Mouse (Mus musculus): ENCODE data around the gene B430305J03Rik.

Gene B430305J03Rik

DNA sequence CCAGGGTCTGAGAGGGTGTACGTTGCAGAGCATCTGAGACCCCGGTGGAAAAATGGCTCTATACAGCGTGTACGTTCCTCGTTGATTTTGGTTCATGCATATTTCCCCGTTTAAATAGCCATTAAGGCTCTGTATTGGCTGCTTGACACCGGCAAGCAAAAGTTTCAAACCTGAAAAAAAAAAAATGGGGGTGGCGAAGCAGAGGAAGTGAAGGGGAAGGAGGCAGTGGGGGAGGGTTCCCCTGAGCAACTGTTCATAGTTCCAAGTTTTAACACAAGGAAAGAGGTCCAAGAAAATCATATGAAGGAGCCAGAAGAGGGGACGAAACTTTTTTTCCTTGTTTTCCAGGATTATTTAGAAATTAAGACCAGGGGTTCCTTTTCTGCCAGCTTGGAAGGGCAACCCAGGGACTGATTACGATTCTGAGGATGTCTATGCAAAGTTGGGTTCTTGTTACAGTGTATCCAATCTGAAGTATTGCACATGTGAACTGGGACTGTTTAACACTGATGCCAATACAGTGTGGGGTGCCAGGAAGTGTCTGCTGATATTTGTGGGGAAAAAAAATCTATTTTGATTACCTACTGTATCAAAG lies at the start of gene B430305J03Rik:
TSS of gene B430305J03Rik (minus strand) at position 173 of the 595 bp plus-strand sequence.
- peak; percentile 16 to 19 for DNase-seq

DNA sequence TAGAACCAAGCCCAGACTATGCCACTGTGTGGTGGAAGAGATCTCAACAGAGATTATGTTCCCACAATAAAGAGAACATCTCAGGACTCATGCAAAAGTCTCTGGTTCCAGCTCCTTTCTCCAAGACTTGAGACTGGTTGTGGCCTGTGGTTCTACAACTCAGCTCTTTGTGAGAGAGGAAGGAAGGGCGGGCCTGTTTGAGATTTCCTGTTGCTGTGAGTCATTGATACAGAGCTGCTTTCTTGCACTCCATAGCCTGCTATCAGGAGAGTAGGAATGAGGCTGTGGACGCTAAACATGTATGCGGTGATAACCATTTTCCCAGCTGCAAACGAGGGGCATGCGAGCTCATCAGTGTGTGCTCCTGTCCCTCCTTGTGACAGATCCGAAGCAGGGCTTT lies 43.9 kb upstream of the B430305J03Rik start:
- DNase-seq: peak; percentile 2 to 4

GRCm38 (mm10) chr3:61406921-61407320 lies 41.2 kb upstream of the B430305J03Rik start:
- peak in 1 of 2 experiments; percentile 8 for DNase-seq

- DNase-seq: no peak
Observed at GRCm38 (mm10) chr3:61400823-61401387, 35.2 kb upstream of the B430305J03Rik start.

DNA sequence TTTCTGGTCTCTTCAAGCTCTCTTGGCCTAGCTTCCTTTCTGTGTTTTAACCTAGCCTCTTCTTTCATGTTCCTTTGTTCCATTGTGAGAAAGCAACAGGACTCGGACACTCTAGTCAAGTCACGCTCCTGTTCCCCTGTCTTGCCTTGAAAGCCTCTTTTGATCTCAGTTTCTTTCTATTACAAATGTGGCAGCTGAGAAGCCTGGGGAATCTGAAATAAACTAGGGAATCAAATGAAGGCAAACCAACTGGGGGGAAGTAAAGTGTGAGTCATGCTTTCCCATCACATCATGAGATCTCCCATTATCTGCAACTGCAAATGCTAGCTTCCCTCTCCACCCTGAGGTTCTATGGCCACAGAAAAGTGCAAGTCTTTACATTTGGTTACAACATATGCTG lies 31.0 kb upstream of the B430305J03Rik start:
- no peak for DNase-seq

GRCm38 (mm10) chr3:61395382-61395781 lies 29.6 kb upstream of the B430305J03Rik start:
- DNase-seq: no peak

DNA sequence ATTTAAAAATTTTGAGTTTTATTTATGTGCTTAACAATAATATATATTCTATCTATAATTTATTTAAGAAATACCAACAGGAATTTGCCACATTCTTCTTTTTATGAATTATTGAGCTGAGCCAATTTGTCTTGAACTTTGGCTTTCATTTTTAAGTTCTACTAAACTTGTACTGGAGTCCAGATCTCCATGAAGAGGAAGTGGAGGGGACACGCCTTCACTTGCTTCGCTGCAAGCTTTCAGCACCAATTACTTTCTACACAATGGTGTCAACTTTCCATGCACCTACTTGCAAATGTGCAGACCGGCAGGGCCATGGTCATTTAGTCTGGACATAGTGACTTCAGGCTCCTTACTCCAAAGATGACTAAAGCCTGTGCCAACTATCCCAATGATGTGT lies 27.8 kb upstream of the B430305J03Rik start:
- no peak for DNase-seq

DNA sequence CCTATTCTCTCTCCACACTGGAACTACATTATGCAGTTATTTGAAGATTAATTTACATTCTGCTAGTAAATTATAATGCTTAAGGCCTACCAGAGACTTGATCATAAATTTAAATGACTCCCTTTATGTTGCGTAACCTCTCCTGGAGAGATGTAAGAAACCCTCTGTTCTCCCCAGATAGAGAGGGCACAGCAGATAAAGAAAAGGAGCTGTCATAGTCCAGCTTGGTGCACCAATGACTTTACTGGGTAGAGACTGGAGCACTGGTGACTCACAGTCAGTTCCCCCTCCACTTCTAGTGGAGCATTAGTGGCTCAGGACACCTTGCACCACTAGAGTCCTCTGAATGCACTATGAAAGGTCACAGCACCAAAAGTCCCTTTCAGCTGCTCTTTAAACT lies 27.1 kb upstream of the B430305J03Rik start:
- DNase-seq: no peak

- DNase-seq: no peak
Observed at GRCm38 (mm10) chr3:61391564-61391963, 25.8 kb upstream of the B430305J03Rik start.

GRCm38 (mm10) chr3:61386368-61386767 lies 20.6 kb upstream of the B430305J03Rik start:
- DNase-seq: no peak

DNA sequence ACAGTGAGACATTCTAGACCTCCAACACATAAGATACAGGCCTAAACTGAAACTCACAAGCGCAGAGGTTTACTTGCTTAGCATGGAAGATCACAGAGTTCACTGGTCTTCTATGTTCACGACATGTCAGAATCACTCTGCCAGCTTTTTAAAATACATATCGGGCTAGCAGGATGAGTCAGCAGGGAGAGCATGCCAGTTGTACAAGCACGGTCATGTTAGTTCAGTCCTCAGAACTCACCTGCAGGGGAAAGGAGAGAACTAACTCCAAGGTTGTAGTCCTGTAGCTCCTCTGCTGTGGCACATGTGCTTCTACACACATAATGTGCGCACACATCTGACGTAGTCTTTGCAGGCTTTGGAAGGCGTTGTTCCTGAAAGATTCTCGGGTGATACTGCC lies 10.2 kb upstream of the B430305J03Rik start:
- no peak for DNase-seq

DNA sequence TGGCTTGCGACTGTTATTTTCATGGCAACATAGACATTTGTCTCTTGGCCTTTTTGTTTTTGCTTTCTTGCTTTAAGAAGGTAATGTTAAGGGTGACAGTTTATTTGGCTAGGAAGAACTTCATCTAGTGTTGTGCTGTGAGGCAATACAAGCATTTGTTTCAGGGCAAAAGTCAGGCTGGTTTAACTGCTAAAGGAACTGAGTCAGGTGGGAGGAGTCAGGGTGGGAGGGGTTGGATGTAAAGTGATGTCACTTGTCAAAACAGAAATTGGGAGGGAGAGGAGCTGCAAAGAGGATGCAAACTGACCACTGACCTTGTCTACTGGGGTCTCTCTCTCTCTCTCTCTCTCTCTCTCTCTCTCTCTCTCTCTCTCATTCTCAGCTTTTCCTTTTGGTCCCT lies 2.7 kb upstream of the B430305J03Rik start:
- DNase-seq: no peak

DNA sequence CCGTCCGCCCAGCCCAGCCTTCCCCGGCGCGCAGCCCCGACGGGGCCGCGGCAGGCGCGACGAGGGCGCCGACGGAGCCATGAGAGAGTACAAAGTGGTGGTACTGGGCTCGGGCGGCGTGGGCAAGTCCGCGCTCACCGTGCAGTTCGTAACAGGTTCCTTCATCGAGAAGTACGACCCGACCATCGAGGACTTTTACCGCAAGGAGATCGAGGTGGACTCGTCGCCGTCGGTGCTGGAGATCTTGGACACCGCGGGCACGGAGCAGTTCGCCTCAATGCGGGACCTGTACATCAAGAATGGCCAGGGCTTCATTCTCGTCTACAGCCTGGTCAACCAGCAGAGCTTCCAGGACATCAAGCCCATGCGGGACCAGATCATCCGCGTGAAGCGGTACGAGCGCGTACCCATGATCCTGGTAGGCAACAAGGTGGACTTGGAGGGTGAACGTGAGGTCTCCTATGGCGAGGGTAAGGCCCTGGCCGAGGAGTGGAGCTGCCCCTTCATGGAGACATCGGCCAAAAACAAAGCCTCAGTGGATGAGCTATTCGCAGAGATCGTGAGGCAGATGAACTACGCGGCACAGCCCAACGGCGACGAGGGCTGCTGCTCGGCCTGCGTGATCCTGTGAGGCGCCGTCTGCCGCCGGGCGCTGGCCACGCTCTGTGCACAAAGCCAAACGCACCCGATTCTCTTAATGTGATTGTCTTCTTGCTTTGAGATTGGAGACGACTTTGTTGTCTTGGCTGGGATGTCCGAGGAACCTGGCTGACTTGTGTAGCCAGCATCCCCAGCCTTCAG lies 573 bp downstream of the B430305J03Rik start:
- peak; percentile 11 to 52 for DNase-seq

GRCm38 (mm10) chr3:61364661-61364977 lies 1.1 kb downstream of the B430305J03Rik start:
- DNase-seq: no peak

- peak; percentile 94 to 97 for DNase-seq
Observed at GRCm38 (mm10) chr3:61363989-61364660, 1.6 kb downstream of the B430305J03Rik start.

DNA sequence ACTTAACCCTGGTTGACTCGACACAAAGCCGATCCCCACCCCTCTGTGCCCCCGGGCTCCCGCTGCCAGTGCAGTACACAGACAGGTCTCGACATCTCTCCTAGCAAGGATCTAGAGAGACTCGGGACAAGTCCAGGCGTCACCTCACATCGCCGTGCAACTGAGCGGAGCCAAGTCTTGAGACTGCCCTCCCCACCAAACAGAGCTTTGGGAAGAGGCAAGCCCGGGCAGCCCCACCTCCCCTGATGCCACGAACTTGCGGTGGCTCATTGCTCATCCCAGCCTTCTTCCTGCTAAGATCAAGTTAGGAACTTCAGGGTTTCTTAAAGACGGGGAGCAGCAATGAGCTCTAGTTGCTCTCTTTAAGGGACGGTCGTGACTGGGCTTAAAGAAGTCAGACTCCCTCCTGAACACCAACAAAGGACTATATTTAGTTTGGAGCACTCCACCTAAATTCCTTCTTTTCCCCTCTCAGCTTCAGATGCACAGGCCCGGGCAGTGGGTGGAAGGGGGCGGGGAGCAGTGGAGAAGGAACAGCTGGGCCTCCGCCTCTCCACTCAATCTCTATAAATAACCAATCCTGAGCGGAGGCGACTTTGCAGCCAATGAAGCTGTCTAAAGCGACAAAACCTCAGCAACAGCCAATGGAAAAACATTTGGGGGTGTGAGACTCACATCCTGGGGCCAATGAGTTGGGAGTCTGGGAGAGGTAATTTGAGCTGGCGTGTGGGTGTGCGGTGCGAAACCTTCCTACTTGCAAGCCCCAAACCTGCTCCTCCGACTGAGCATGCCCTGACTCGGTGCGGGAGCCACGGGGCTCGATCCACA lies 2.4 kb downstream of the B430305J03Rik start:
- DNase-seq: peak; percentile 91 to 95

- peak; percentile 7 to 56 for DNase-seq
Observed at GRCm38 (mm10) chr3:61362821-61363160, 3.0 kb downstream of the B430305J03Rik start.

DNA sequence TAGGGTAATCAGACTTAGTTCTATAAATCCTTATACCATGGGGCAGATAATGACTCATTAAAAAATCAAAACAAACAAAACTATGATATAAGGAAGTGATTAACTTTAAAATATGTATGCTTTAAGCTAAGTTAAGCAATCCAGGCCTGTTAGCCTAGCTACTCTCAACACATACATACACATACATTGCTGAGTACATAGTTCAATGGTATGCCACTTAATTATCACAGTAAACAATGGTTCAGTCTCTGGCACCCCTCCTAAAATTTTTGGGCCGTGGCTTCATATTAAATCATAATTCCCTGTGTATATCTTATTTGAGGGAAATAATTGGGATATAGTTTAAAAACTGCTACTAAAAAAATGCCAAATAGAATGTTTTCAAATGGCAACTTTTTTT lies 4.4 kb downstream of the B430305J03Rik start, which contains the start of gene Rap2b:
TSS of gene Rap2b (plus strand) at position 301 of the 400 bp plus-strand sequence.
- DNase-seq: no peak

GRCm38 (mm10) chr3:61358756-61359293 lies 6.9 kb downstream of the B430305J03Rik start:
- no peak for DNase-seq

DNA sequence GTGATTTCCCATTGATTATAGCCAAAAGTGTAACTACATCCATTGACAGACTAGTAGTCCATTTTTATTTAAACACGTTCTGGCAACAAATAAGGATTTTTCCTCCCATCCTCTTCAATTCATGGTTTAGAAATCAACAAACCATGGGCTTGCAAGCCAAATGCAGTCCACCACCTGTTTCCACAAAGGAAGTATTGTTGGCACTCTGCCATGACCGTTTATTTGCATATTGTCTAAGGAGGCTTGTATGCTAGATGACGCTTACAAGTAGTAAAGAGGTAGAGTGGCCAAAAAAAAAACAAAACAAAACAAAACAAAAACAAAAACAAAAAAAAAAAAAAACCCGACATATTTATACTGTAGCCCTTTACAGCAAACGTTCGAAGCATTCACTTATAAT lies 7.6 kb downstream of the B430305J03Rik start:
- DNase-seq: peak; percentile 7 to 21

GRCm38 (mm10) chr3:61355464-61355863 lies 10.3 kb downstream of the B430305J03Rik start:
- no peak for DNase-seq

GRCm38 (mm10) chr3:61349433-61349832 lies 16.3 kb downstream of the B430305J03Rik start:
- no peak for DNase-seq

All from kidney, postnatal 36 days (tissue).